Mouse (Mus musculus) neutrophil, adult 83 days (primary cell): ENCODE results near the gene Tex33. TPM values are rescaled to one million over a fixed set of nuclear protein-coding genes. Genes with fewer than 3 reads are reported as not detected.

Source experiments
- total RNA-seq, 2 experiments: library from RNA; stranded (reverse); gene quantifications; one replicate each; pipeline ENCODE4 v1.2.4; 2023

The Tex33 gene
- not detected for total RNA-seq

GRCm38 (mm10) chr15:78395478-78395962 lies at the start of gene Tex33:
Tex33 (minus strand) TSS chr15:78395912.

GRCm38 (mm10) chr15:78428391-78429138 lies 32.9 kb upstream of the Tex33 start, which contains the start of gene Kctd17:
Kctd17 (plus strand) TSS chr15:78428564.

GRCm38 (mm10) chr15:78406293-78406934 lies 10.7 kb upstream of the Tex33 start, which contains the start of gene Mpst:
Mpst (plus strand) TSS chr15:78406416.

GRCm38 (mm10) chr15:78405517-78406211 lies 10.0 kb upstream of the Tex33 start, which contains the start of gene Tst:
Tst (minus strand) TSS chr15:78405907.

Other genes with a start within 250 kb of the Tex33 start
- gene Ift27, start 221.8 kb downstream of the Tex33 start, total RNA-seq, result 10 to 100 TPM; 10.6 to 11.5 TPM
- gene Pvalb, start 189.5 kb downstream of the Tex33 start, total RNA-seq, result under 1 TPM in 1 of 2 experiments, not detected in 1; 0.61 TPM
- gene Ncf4, start 151.1 kb downstream of the Tex33 start, total RNA-seq, result 100 to 1,000 TPM; 661 to 699 TPM
- gene Csf2rb2, start 90.2 kb downstream of the Tex33 start, total RNA-seq, result 10 to 100 TPM; 25.8 to 37.3 TPM
- gene Csf2rb, start 70.2 kb downstream of the Tex33 start, total RNA-seq, result 100 to 1,000 TPM; 168 to 216 TPM
- gene Tst, start 10.0 kb upstream of the Tex33 start, total RNA-seq, result 10 to 100 TPM; 19.8 to 23.5 TPM
- gene Mpst, start 10.5 kb upstream of the Tex33 start, total RNA-seq, result 10 to 100 TPM; 34.0 to 38.3 TPM
- 1 to 10 TPM; 5.8 to 7.5 TPM for gene Kctd17, start 32.7 kb upstream of the Tex33 start, total RNA-seq
- under 1 TPM in 1 of 2 experiments, not detected in 1; 0.11 TPM for gene Tmprss6, start 72.7 kb upstream of the Tex33 start, total RNA-seq
- gene Il2rb, start 99.4 kb upstream of the Tex33 start, total RNA-seq, result under 1 TPM; 0.64 to 0.88 TPM
- 1 to 10 TPM in 1 of 2 experiments, under 1 TPM in 1; 0.92 to 1.5 TPM for gene C1qtnf6, start 135.5 kb upstream of the Tex33 start, total RNA-seq
- gene Sstr3, start 148.8 kb upstream of the Tex33 start, total RNA-seq, result not detected
- 1,000 to 10,000 TPM; 1,433 to 1,468 TPM for gene Rac2, start 176.9 kb upstream of the Tex33 start, total RNA-seq
- gene Cyth4, start 201.1 kb upstream of the Tex33 start, total RNA-seq, result 100 to 1,000 TPM; 159 to 178 TPM